Mouse (Mus musculus): ENCODE results near the gene Trmt1.

- TF ChIP-seq MXI1 (IDR thresholded peaks at IDR 0.05; ENCODE audit: low read depth, low read length) (no peak), CHD2 (IDR thresholded peaks at IDR 0.05; ENCODE audit: low read length) (no peak), POLR2A (IDR thresholded peaks at IDR 0.05; ENCODE audit: low read depth, low read length) (no peak), BHLHE40 (IDR thresholded peaks at IDR 0.05; ENCODE audit: low read depth, low read length) (no peak), POLR2AphosphoS2 (IDR thresholded peaks at IDR 0.05; ENCODE audit: low read depth, low read length) (no peak), TBP (conservative IDR thresholded peaks at IDR 0.05; ENCODE audit: low read depth, low read length) (no peak), MYC (IDR thresholded peaks at IDR 0.05; ENCODE audit: low read depth, low read length) (no peak), EP300 (IDR thresholded peaks at IDR 0.05; ENCODE audit: low read length) (no peak), ETS1 (conservative IDR thresholded peaks at IDR 0.05; ENCODE audit: low read depth, low read length) (no peak), HCFC1 (IDR thresholded peaks at IDR 0.05; ENCODE audit: low read depth, low read length) (no peak), PAX5 (IDR thresholded peaks at IDR 0.05; ENCODE audit: low read length) (no peak)
Observed at GRCm38 (mm10) chr8:84687003-84687704, 1.0 kb downstream of the Trmt1 start.
